Mouse (Mus musculus): ENCODE data around the gene Gm10282. TPM values are rescaled to one million over a fixed set of nuclear protein-coding genes. Genes with fewer than 3 reads are reported as not detected.

Gm10282 gene
- polyA plus RNA-seq, 1 experiment from 2014 or later = 9.6 TPM

GRCm38 (mm10) chr8:72261019-72261418 lies 44.0 kb downstream of the Gm10282 start:
- Histone ChIP-seq H3K4me2 (replicated peaks; ENCODE audit: low read depth) (no peak overlapping the region), H3K36me3 (ENCODE audit: control insufficient read depth, insufficient read depth, low read length) (no peaks in the 10 kb centered on the region), H3K9ac (ENCODE audit: low read length) (no peak overlapping the region), H3K27ac (replicated peaks) (no peak overlapping the region), H3K4me3 (ENCODE audit: low read depth, low read length) (no peak overlapping the region), H3K4me1 (replicated peaks; ENCODE audit: control insufficient read depth, insufficient read depth) (no peaks in the 10 kb centered on the region), H3K9me3 (ENCODE audit: control insufficient read depth, low read length) (no peaks in the 10 kb centered on the region), H3K27me3 (ENCODE audit: control insufficient read depth, insufficient read depth, low read length) (no peaks in the 10 kb centered on the region)
- DNase-seq (ENCODE audit: low spot score) = peak; percentile 64
- WGBS = 46% methylated on average over 2 of the region's 2 CpGs
- peak; percentile 45; the same call in 1 of the 2 replicates for ATAC-seq (ENCODE audit: low FRiP score, low TSS enrichment)
- TF ChIP-seq CTCF (IDR thresholded peaks at IDR 0.05; ENCODE audit: low read depth) (peak; percentile 90), EP300 (optimal IDR thresholded peaks at IDR 0.05) (no peak)

- TF ChIP-seq CTCF (IDR thresholded peaks at IDR 0.05; ENCODE audit: low read depth) (no peak), EP300 (optimal IDR thresholded peaks at IDR 0.05) (no peak)
- ATAC-seq (ENCODE audit: low FRiP score, low TSS enrichment) (no peak), DNase-seq (ENCODE audit: low spot score) (no peak)
- WGBS = 54% methylated on average over 4 of the region's 4 CpGs
- Histone ChIP-seq H3K4me3 (ENCODE audit: low read depth, low read length) (no peak overlapping the region), H3K27ac (replicated peaks) (no peak overlapping the region), H3K4me1 (replicated peaks; ENCODE audit: control insufficient read depth, insufficient read depth) (no peaks in the 10 kb centered on the region), H3K36me3 (ENCODE audit: control insufficient read depth, insufficient read depth, low read length) (no peaks in the 10 kb centered on the region), H3K4me2 (replicated peaks; ENCODE audit: low read depth) (no peak overlapping the region), H3K9me3 (ENCODE audit: control insufficient read depth, low read length) (no peaks in the 10 kb centered on the region), H3K9ac (ENCODE audit: low read length) (no peak overlapping the region), H3K27me3 (ENCODE audit: control insufficient read depth, insufficient read depth, low read length) (no peaks in the 10 kb centered on the region)
Observed at GRCm38 (mm10) chr8:72260585-72260984, 44.5 kb downstream of the Gm10282 start.

GRCm38 (mm10) chr8:72259862-72260261 lies 45.2 kb downstream of the Gm10282 start:
- Histone ChIP-seq H3K27me3 (ENCODE audit: control insufficient read depth, insufficient read depth, low read length) (no peaks in the 10 kb centered on the region), H3K4me2 (replicated peaks; ENCODE audit: low read depth) (no peak overlapping the region), H3K9ac (ENCODE audit: low read length) (no peak overlapping the region), H3K9me3 (ENCODE audit: control insufficient read depth, low read length) (no peaks in the 10 kb centered on the region), H3K4me3 (ENCODE audit: low read depth, low read length) (no peak overlapping the region), H3K36me3 (ENCODE audit: control insufficient read depth, insufficient read depth, low read length) (no peaks in the 10 kb centered on the region), H3K27ac (replicated peaks) (no peak overlapping the region), H3K4me1 (replicated peaks; ENCODE audit: control insufficient read depth, insufficient read depth) (no peaks in the 10 kb centered on the region)
- ATAC-seq (ENCODE audit: low FRiP score, low TSS enrichment) (no peak), DNase-seq (ENCODE audit: low spot score) (no peak)
- 47% methylated on average over 2 of the region's 2 CpGs for WGBS
- no peak for TF ChIP-seq EP300 (optimal IDR thresholded peaks at IDR 0.05)
- no peak for TF ChIP-seq CTCF (IDR thresholded peaks at IDR 0.05; ENCODE audit: low read depth)

- DNase-seq (ENCODE audit: low spot score) (no peak), ATAC-seq (ENCODE audit: low FRiP score, low TSS enrichment) (no peak)
- Histone ChIP-seq H3K9me3 (ENCODE audit: control insufficient read depth, low read length) (no peaks in the 10 kb centered on the region), H3K27me3 (ENCODE audit: control insufficient read depth, insufficient read depth, low read length) (no peaks in the 10 kb centered on the region), H3K36me3 (ENCODE audit: control insufficient read depth, insufficient read depth, low read length) (no peaks in the 10 kb centered on the region), H3K4me1 (replicated peaks; ENCODE audit: control insufficient read depth, insufficient read depth) (no peaks in the 10 kb centered on the region), H3K4me3 (ENCODE audit: low read depth, low read length) (no peak overlapping the region), H3K4me2 (replicated peaks; ENCODE audit: low read depth) (no peak overlapping the region), H3K9ac (ENCODE audit: low read length) (no peak overlapping the region), H3K27ac (replicated peaks) (no peak overlapping the region)
- TF ChIP-seq CTCF (IDR thresholded peaks at IDR 0.05; ENCODE audit: low read depth) (no peak), EP300 (optimal IDR thresholded peaks at IDR 0.05) (no peak)
- 86% methylated on average over 1 of the region's 1 CpGs for WGBS
Observed at GRCm38 (mm10) chr8:72257902-72258238, 47.2 kb downstream of the Gm10282 start.

- Histone ChIP-seq H3K27ac (replicated peaks) (no peak overlapping the region), H3K4me2 (replicated peaks; ENCODE audit: low read depth) (no peak overlapping the region), H3K9ac (ENCODE audit: low read length) (no peak overlapping the region), H3K27me3 (ENCODE audit: control insufficient read depth, insufficient read depth, low read length) (no peaks in the 10 kb centered on the region), H3K4me1 (replicated peaks; ENCODE audit: control insufficient read depth, insufficient read depth) (no peaks in the 10 kb centered on the region), H3K9me3 (ENCODE audit: control insufficient read depth, low read length) (no peaks in the 10 kb centered on the region), H3K4me3 (ENCODE audit: low read depth, low read length) (no peak overlapping the region), H3K36me3 (ENCODE audit: control insufficient read depth, insufficient read depth, low read length) (peaks cover 3% of the 10 kb centered on the region; the same call in 1 of the 2 replicates)
- DNase-seq (ENCODE audit: low spot score) (peak; percentile 38), ATAC-seq (ENCODE audit: low FRiP score, low TSS enrichment) (peak; percentile 24; the same call in 1 of the 2 replicates)
- WGBS = 51% methylated on average over 7 of the region's 7 CpGs
- TF ChIP-seq CTCF (IDR thresholded peaks at IDR 0.05; ENCODE audit: low read depth) (peak; percentile 76), EP300 (optimal IDR thresholded peaks at IDR 0.05) (no peak)
Observed at GRCm38 (mm10) chr8:72257171-72257901, 47.7 kb downstream of the Gm10282 start.

Other genes with a start within 250 kb of the Gm10282 start
- gene Olfr373, start 222.1 kb downstream of the Gm10282 start, polyA plus RNA-seq (2015; fragmentation: Nextera tagmentation; extraction: Ambion mirVana) = 0.05 TPM in 1 of 2 replicates, not detected in the other
- gene Olfr374, start 198.2 kb downstream of the Gm10282 start, polyA plus RNA-seq (2015; fragmentation: Nextera tagmentation; extraction: Ambion mirVana) = 0.06 TPM in 1 of 2 replicates, not detected in the other
- gene Tpm4, start 170.3 kb downstream of the Gm10282 start, polyA plus RNA-seq (2015; fragmentation: Nextera tagmentation; extraction: Ambion mirVana) = 330 and 364 TPM in 2 replicates
- gene Rab8a, start 144.1 kb downstream of the Gm10282 start, polyA plus RNA-seq (2015; fragmentation: Nextera tagmentation; extraction: Ambion mirVana) = 84.0 and 88.6 TPM in 2 replicates
- 3.9 TPM in 2 replicates for gene Hsh2d, start 115.6 kb downstream of the Gm10282 start, polyA plus RNA-seq (2015; fragmentation: Nextera tagmentation; extraction: Ambion mirVana)
- gene Cib3, start 92.4 kb downstream of the Gm10282 start, polyA plus RNA-seq (2015; fragmentation: Nextera tagmentation; extraction: Ambion mirVana) = 0.45 and 0.79 TPM in 2 replicates
- gene Gm11034, start 91.6 kb downstream of the Gm10282 start, polyA plus RNA-seq (2015; fragmentation: Nextera tagmentation; extraction: Ambion mirVana) = not detected in 2 replicates
- 53.8 and 57.4 TPM in 2 replicates for gene Fam32a, start 85.5 kb downstream of the Gm10282 start, polyA plus RNA-seq (2015; fragmentation: Nextera tagmentation; extraction: Ambion mirVana)
- 38.2 and 42.0 TPM in 2 replicates for gene Ap1m1, start 65.2 kb downstream of the Gm10282 start, polyA plus RNA-seq (2015; fragmentation: Nextera tagmentation; extraction: Ambion mirVana)
- 9.5 and 11.1 TPM in 2 replicates for gene Klf2, start 13.8 kb upstream of the Gm10282 start, polyA plus RNA-seq (2015; fragmentation: Nextera tagmentation; extraction: Ambion mirVana)
- gene Eps15l1, start 116.2 kb upstream of the Gm10282 start, polyA plus RNA-seq (2015; fragmentation: Nextera tagmentation; extraction: Ambion mirVana) = 20.7 and 23.5 TPM in 2 replicates
- 5.4 TPM in 2 replicates for gene Calr3, start 138.6 kb upstream of the Gm10282 start, polyA plus RNA-seq (2015; fragmentation: Nextera tagmentation; extraction: Ambion mirVana)
- 4.2 and 5.4 TPM in 2 replicates for gene 1700030K09Rik, start 138.6 kb upstream of the Gm10282 start, polyA plus RNA-seq (2015; fragmentation: Nextera tagmentation; extraction: Ambion mirVana)
- gene Cherp, start 170.0 kb upstream of the Gm10282 start, polyA plus RNA-seq (2015; fragmentation: Nextera tagmentation; extraction: Ambion mirVana) = 15.6 and 19.2 TPM in 2 replicates
- gene Slc35e1, start 187.4 kb upstream of the Gm10282 start, polyA plus RNA-seq (2015; fragmentation: Nextera tagmentation; extraction: Ambion mirVana) = 8.5 TPM in 2 replicates
- 7.1 and 7.4 TPM in 2 replicates for gene Med26, start 243.0 kb upstream of the Gm10282 start, polyA plus RNA-seq (2015; fragmentation: Nextera tagmentation; extraction: Ambion mirVana)

All from stomach, postnatal 0 days (tissue).